Mouse (Mus musculus) ES-E14 (cell line): ENCODE measurements around the gene Gps1.

Experiments used
- CHD2 ChIP-seq: IDR thresholded peaks from 2 replicates; pipeline ENCODE4 v1.6.1; 2014; ENCODE audit warnings: mild to moderate bottlenecking, low read depth, low read length, inconsistent platforms
- HCFC1 ChIP-seq: IDR thresholded peaks from 2 replicates; pipeline ENCODE4 v1.6.1; 2012; ENCODE audit warnings: low read length, inconsistent platforms, borderline replicate concordance; ENCODE audit not compliant: insufficient read depth
- MAFK ChIP-seq: IDR thresholded peaks from 2 replicates; pipeline ENCODE4 v1.6.1; 2014; ENCODE audit warnings: mild to moderate bottlenecking, low read depth, low read length, inconsistent platforms; ENCODE audit not compliant: insufficient read depth
- ZC3H11A ChIP-seq: IDR thresholded peaks from 2 replicates; pipeline ENCODE4 v1.6.1; 2012; ENCODE audit warnings: low read depth, mild to moderate bottlenecking, inconsistent platforms, low read length, borderline replicate concordance

- no peak for TF ChIP-seq HCFC1
- no peak for TF ChIP-seq MAFK
- no peak for TF ChIP-seq CHD2
- no peak for TF ChIP-seq ZC3H11A
These were observed 4.2 kb upstream of the Gps1 start for GRCm38 (mm10) chr11:120779876-120780275.
